Mouse (Mus musculus) cerebellum, adult 9-10 months (tissue): Measurements from ENCODE around the gene Ntm.

Experiments used
- DNase-seq: peaks from one replicate; pipeline ENCODE4 v3.0.0; 2022

The Ntm gene

GRCm38 (mm10) chr9:29390796-29391517, 572.0 kb downstream of the Ntm start:
- DNase-seq = peak; percentile 94

- no peak for DNase-seq
Measured at GRCm38 (mm10) chr9:29389224-29389623, 573.7 kb downstream of the Ntm start.

DNA sequence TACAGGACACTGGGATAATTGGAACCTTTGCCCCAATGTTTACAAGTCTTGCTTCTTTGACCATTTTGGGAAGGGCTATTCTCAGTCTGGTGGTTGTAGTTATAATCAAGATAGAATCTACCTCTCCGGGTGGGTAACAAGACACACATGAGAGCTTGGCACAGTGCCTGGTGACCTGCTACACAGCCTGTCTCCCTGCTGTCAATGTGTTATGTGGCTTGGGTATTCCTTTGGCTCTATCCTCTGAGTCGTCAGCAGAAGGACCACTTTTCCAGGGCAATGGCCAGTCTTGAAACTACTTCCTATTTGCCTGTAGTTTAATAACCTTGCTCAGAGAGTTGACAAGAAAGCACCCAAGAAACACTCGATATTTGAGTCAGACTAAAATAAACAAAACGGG, 575.8 kb downstream of the Ntm start:
- peak; percentile 78 for DNase-seq

GRCm38 (mm10) chr9:29377172-29378002, 585.6 kb downstream of the Ntm start:
- DNase-seq = no peak

- peak; percentile 78 for DNase-seq
Measured at GRCm38 (mm10) chr9:29371341-29371740, 591.6 kb downstream of the Ntm start.

DNA sequence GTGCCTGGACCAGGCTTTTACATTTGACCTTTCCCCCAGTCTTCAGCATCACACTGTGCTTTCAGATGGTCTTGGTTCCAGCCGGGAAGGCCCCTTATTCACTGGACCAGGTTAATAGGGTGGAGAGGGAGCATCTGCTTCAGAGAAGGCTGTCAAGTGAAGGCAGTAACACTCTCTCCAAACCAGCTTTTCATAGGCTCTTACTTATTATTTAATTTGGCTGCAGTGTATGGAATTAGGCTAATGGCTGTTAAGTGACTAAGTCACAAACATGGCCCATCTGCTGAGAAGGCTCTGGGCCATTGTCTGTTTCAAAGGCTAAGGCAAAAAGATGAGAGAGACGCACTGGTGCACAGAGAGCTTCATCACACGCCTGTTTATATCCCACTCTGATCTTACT, 593.3 kb downstream of the Ntm start:
- DNase-seq = peak; percentile 67

DNA sequence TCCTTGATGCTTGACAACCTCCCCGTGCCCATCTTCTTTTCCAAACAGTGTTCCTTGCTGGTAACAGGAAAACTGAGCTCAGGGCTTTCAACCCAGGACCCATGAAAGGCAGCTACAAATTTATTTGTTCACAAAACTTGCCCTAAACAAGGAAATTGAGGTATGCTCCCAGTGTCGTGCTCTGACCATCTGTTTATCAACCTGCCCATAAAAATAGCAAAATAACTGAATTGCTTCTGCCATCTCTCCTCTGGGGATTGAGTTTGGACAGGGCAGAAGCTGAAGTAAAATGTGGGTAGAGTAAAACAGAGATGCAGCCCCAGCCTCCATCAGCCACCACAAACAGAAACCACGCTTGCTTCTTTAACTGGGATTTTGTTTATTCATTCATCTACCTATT, 594.6 kb downstream of the Ntm start:
- DNase-seq = no peak

DNA sequence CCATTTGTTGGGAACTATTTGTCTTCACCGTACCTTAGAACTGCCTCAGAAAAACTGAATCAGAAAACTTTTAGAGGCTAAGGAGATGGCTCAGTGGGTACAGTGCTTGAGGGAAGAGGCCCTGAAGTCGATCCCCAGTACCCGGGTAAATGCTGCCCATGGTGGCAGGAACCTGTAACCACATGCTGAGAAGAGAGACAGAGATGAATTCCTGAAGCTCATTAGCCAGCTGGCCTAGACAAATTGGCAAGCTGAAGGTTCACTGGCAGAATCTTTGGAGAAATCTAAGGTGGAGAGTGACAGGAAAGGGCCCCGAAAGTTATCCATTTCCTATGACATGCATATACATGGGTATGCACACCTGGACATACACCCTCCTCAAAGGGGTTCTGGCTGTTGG, 605.1 kb downstream of the Ntm start:
- DNase-seq = peak; percentile 78

DNA sequence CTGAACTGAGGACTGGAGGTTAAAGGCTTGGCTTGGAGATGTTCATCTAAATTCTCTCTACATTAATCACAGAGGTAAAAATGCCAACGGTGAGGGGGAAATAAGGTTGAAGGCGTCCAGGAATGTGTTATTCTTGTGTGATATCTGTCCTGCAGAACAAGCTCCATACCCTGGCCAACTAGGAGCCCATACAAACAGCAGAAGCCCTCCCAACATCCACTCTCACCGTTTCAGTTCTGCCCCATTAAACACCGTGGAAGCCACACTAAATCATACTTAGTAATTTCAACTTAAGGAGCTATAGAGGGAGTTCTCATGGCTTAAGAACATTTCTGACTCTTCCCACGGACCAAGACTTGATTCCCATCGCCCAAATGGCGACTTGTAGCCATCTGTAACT, 620.6 kb downstream of the Ntm start:
- DNase-seq = no peak

- peak; percentile 94 for DNase-seq
Measured at GRCm38 (mm10) chr9:29341292-29341691, 621.6 kb downstream of the Ntm start.

DNA sequence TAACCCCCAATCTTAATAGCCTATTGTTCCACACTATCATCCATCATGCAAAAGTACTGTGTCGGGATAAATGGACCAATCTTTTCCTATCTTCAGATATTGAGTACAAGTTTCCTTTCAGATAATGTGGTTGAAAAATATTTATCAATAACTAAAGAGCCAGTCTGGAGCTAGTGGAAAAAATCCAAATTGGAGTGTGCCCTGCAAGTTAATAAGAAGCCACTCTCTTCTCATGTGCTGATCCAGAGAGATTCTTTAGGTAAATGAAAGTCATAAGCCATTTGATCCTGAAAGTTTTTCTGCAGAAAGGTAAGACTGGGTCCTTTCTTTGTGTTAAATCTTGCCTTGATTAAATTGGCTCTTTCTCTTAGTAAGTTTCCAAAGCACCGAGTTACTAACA, 627.3 kb downstream of the Ntm start:
- DNase-seq = no peak

DNA sequence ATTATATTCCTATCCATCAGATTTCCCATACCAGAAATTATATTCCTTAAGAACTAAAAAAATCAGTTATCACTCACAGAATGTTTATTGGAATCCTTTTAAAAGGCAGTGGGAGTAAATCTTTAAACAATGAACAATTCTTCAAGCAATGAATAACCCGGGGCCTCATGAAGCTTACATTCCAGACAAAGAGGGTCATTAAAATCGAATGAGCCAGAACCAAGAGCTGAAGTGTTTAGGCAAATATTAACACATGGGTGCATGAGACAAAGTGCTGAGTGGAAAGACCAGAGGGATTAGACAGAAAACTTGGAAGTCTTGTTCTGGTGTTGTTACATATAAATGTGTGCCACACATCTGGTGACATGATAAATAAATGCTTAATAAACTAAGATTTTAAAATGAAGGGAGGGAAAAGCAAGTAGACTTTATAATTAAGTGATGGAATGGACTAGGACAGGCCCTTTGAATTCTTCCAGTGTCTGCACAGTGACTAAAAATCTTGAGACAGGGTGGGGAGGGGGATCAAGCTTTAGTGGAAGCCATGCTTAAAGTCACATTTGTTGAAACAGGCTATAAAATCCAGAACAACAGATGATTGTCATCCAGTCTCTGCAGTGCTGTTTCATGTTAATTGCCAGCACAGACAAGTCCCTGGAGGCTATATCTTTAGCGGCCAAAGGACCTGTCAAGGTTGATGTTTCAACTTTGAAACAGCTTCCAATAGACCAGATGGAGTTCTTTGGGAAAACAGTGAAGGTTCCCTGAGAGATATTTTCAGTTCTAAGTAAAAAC, 630.4 kb downstream of the Ntm start:
- DNase-seq = peak; percentile 82

DNA sequence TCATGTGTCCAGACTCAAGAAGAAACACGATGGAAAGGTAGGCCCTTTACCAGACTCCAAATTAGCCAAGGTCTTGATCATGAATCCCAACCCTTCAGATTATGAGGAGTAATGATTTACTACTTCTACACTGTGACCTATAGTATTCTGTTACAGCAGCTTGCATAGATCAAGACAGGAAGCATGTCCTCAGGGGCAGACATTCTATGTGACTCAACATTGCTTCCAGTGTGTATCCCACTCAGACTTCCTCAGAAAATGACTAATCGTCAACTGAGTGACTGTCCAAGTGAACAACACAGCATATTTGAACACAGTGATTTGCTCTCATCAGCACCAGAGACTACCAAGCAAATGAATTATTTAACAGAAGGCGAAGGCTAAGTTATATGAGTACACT, 632.5 kb downstream of the Ntm start:
- DNase-seq = no peak

DNA sequence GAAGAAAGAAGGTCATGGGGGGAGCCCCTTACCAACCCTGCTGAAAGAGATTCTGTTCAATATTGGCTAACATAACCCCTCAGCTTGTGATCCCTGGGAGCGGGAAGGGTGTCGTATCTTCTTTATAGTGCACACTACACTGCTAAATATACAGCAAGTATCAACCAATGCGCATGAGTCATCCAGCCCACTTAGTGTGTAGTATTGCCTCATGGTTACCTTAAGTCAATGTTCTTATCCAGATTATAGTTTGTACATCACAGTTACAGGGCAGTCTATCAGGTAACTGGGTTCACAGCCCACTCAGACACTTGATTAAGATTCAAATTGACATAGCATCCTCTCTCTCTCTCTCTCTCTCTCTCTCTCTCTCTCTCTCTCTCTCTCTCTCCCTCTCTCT, 636.7 kb downstream of the Ntm start:
- DNase-seq = no peak

DNA sequence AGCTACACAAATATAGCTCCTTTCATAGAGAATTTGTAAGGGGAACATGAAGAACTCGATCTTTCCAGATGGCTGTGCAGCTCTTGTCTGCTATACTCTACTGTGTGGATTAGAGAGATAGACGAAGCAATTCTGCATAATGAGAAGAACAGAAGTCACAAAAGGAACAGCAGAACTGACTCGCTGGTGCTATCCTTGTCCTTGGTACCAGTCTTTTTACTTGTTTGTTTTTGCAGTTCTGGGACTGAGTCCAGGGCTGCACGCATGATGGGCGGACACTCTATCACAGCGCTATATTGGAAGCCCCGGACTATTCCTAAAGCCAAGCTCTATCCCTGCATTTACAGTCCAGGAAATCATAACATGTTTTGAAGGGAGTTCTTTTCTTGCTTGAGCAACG, 637.8 kb downstream of the Ntm start:
- no peak for DNase-seq

- DNase-seq = no peak
Measured at GRCm38 (mm10) chr9:29319197-29319596, 643.7 kb downstream of the Ntm start.

DNA sequence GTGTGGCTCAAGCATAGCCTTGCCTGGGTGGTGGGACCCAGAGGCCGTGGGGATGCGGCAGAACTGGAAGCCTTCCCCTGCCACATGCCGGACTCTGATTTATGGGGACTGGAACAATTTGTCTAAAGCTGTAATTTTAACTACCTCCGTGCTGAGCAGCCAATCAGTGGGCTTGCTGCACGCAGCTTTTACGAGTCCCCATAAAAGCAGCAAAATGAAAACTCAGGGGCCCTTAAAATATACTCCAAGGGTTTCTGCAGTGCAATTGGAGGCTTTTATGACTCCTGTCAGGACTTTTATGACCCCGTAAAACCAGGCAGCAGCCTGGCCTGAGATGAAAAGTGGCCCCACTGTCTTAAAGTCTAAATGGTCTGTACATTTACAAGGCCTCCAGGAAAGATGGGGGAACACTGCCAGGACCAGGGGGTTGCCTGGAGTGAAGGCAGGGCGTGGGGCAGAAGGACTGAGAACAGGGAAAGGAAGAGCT, 644.2 kb downstream of the Ntm start:
- DNase-seq = no peak

GRCm38 (mm10) chr9:29317623-29318022, 645.3 kb downstream of the Ntm start:
- DNase-seq = peak; percentile 63

GRCm38 (mm10) chr9:29315842-29316241, 647.1 kb downstream of the Ntm start:
- DNase-seq = no peak

DNA sequence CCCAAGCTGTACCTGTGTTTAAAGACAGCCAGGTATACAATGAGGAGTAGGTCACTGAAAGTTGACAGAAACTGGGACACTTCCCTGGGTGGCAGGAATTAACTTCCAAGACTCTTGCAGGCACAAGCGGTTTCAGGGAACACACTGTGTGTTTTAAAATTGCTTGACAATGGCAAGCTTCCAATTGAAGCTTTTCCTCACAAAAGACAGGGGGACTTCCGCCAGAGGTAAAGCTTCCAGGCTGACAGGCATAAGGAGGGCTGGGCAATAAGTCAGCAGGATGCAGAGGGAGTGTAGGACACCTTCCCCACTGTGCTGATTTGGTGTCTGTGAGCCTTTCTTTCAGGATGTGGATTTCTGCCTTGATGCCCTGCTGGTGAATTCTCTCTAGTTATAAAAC, 656.0 kb downstream of the Ntm start:
- DNase-seq = peak; percentile 72

GRCm38 (mm10) chr9:29298340-29298739, 664.6 kb downstream of the Ntm start:
- DNase-seq = peak; percentile 88

DNA sequence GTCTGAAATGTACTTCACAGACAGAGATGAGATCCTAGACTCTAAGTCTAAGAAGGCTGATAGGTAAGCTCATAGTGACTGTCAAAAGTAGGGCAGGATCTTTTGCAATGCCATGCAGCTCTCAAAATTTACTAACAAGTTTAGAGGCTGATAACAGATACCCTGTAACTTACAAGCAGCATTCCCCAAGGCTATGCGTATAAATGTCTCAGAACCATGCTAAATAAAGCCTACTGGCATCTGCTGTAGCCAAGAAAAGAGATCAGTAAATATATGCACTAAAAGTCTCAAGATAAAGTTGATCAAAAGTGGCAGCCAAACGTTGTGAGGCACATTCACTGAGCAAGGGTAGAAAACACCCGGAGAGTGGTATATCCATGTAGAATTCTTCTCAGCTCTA, 666.2 kb downstream of the Ntm start:
- DNase-seq = no peak

GRCm38 (mm10) chr9:29288003-29288704, 674.8 kb downstream of the Ntm start:
- peak; percentile 79 for DNase-seq
